Mouse (Mus musculus): Measurements from ENCODE around the gene Gpr132. TPM values are rescaled to one million over a fixed set of nuclear protein-coding genes. Genes with fewer than 3 reads are reported as not detected.

Gene Gpr132
- polyA plus RNA-seq, 1 experiment from 2014 or later: 0.11 TPM

DNA sequence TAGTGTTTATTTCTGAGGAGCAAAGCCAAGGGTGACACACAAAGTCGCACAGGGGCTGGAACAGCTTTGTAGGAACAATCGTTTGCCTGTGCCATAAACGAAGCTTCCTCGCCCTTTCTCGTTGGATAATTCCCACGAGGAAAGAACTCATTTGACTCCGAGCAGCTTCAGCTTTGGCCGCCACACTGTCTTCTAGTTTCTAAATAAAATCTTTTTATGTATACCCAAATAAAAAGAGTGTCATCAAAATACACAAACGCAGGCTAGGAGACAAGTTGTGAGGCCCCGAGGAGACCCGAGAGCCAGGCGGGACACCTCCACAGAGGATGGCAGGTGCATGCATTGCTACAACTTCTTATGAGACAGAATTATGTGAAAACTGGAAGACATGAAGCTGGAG lies 30.3 kb upstream of the Gpr132 start:
- H3K27ac ChIP-seq: no peak overlapping the region
- H3K27me3 ChIP-seq (ENCODE audit: insufficient read depth, poor library complexity, severe bottlenecking): peaks cover 36% of the 10 kb centered on the region
- no peak for DNase-seq (ENCODE audit: low spot score)
- no peaks in the 10 kb centered on the region for H3K36me3 ChIP-seq
- H3K4me1 ChIP-seq: peaks cover 20% of the 10 kb centered on the region
- peak overlapping the region; percentile 38; the same call in 1 of the 2 replicates for H3K4me3 ChIP-seq
- no peaks in the 10 kb centered on the region for H3K9me3 ChIP-seq
- 74% methylated on average over 12 of the region's 12 CpGs for WGBS

DNA sequence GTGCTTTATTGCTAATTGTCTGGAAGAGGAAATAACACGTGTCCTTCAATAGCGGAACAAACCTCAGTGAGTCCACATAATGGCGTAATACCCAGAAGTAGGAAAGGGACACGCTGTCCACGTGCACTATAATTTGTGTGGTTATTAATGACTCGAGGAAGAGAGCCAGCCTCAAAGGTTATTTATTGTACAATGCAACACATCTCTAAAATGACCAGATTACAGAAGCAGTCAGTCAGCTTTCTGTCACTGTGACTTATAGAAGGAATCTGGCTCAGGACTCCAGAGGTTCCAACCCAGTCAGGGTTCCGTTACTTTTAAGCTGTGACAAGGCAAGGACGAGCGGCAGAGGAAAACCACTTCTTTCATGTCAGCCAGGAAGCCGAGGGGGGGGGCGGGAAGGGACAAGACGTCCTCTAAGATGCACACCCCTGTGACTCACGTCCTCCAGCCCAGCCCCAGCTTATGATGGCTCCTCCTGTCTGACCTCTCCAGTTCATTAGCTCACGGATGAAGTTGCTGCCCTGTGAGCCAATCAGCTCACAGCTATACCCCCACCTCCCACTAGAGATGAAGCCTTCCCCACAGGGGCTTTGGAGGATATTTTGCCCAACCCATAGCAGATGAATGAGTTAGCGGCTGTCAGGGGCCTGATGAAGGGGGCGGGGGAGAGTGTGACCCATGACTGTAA lies 29.6 kb upstream of the Gpr132 start:
- no peaks in the 10 kb centered on the region for H3K9me3 ChIP-seq
- H3K27ac ChIP-seq: peak overlapping the region; percentile 47; the same call in 1 of the 2 replicates
- H3K27me3 ChIP-seq (ENCODE audit: insufficient read depth, poor library complexity, severe bottlenecking): peaks cover 38% of the 10 kb centered on the region
- no peak for DNase-seq (ENCODE audit: low spot score)
- peak overlapping the region; percentile 38; the same call in 1 of the 2 replicates for H3K4me3 ChIP-seq
- 33% methylated on average over 16 of the region's 16 CpGs for WGBS
- no peaks in the 10 kb centered on the region for H3K36me3 ChIP-seq
- H3K4me1 ChIP-seq: peaks cover 20% of the 10 kb centered on the region

DNA sequence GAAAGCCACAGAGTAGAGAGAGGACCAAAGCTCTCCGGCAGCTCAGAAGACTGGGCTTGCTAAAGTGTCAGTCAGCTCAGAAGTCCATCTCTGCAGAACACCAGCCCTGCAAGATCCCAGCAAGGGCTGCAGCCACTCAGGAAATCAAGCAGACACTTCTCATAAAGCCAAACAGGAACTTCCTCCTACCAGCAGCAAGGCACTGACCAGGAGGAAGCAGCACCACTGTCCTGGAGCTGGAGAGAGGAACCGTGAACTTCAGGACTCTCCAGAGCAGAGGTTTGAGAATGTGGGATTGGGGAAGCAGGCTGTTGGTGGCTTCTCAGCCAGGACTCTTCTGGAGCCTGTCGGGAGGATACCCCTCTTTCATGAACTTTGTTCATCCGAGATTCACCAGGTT lies 26.9 kb upstream of the Gpr132 start:
- H3K4me1 ChIP-seq: peaks cover 20% of the 10 kb centered on the region
- H3K27me3 ChIP-seq (ENCODE audit: insufficient read depth, poor library complexity, severe bottlenecking): peaks cover 34% of the 10 kb centered on the region
- no peak overlapping the region for H3K4me3 ChIP-seq
- no peaks in the 10 kb centered on the region for H3K36me3 ChIP-seq
- DNase-seq (ENCODE audit: low spot score): no peak
- 0 out of 2 replicates have a peak overlapping the region, but pooled peaks have one; percentile 37 for H3K27ac ChIP-seq
- WGBS: 51% methylated on average over 4 of the region's 4 CpGs
- H3K9me3 ChIP-seq: no peaks in the 10 kb centered on the region

DNA sequence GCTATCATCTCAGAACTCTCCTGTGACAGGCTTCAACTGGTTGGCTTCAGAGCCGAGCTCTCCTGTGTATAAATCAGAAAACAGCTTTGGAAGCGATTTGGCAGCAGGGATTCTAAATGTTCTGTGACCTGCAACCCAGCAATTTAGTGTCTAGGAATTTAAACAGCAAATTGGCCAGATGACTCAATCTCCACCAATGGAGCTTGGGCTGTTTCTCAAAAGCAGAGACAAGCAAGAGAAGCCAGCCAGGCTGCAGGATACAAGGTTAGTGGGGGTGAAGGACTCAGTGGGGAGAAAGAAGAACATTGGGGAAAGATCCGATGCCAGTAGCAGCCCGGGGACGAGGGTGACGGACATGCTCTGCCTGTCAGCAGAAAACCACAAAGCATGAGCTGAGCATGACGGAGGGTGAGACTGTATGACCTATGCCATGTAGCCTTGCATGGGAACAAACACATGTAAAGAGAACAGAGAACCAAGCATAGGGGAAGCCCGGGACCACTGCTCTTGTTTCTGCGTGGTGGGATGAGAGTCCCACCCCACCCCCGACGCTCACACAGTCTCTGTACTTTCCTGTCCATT lies 26.4 kb upstream of the Gpr132 start:
- H3K36me3 ChIP-seq: no peaks in the 10 kb centered on the region
- DNase-seq (ENCODE audit: low spot score): no peak
- peaks cover 34% of the 10 kb centered on the region for H3K27me3 ChIP-seq (ENCODE audit: insufficient read depth, poor library complexity, severe bottlenecking)
- H3K4me1 ChIP-seq: peaks cover 20% of the 10 kb centered on the region
- H3K27ac ChIP-seq: no peak overlapping the region
- no peaks in the 10 kb centered on the region for H3K9me3 ChIP-seq
- no peak overlapping the region for H3K4me3 ChIP-seq
- 71% methylated on average over 11 of the region's 11 CpGs for WGBS

DNA sequence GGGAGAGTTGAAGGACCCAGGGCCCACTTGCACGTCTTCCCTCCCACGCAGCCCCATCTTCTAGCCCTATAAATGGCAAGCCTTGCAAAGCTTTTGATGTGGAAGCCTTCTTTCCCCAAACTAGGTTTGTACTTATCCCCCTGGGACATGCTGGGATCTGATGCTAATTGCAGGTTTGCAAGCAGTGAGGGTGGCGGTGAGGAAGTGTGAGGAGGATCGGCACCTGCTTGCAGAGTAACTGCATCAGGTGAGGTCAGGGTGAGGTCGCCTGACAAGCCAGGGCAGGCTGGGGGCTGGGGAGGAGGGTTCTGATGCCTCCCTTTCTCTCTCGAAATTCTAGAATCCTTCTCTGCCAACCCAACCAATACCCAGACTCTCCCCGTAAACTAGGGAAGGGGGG lies 17.4 kb upstream of the Gpr132 start:
- Histone ChIP-seq H3K36me3 (no peaks in the 10 kb centered on the region), H3K27ac (no peak overlapping the region), H3K4me3 (no peak overlapping the region), H3K9me3 (no peaks in the 10 kb centered on the region), H3K4me1 (no peaks in the 10 kb centered on the region), H3K27me3 (ENCODE audit: insufficient read depth, poor library complexity, severe bottlenecking) (peaks cover 23% of the 10 kb centered on the region)
- WGBS: 60% methylated on average over 7 of the region's 7 CpGs
- no peak for DNase-seq (ENCODE audit: low spot score)

DNA sequence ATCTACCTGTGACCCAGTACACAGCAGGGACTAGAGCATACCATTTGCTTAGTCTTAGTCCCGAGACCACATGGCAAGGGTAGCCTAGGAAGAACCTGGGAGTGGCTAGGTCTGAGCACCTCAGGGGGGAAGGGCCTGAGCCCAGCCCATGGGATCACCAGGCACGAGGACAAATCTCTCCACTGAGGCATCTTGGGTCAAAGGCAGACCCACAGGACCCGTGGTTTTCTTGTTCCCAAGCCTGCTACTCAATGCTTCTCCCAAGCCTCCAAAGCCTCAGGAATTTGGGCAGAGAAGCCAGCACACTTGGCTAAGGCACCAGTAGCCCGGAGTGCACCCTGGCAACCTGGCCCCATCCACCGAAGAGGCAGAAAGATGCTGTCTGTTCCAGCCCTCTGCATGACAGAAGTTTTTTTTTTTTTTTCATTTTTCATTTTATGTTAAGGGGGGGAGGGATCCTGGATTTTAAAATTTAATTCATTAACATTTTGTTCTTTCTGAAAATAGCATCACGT lies 13.3 kb upstream of the Gpr132 start:
- no peaks in the 10 kb centered on the region for H3K36me3 ChIP-seq
- no peaks in the 10 kb centered on the region for H3K9me3 ChIP-seq
- peaks cover 64% of the 10 kb centered on the region for H3K27me3 ChIP-seq (ENCODE audit: insufficient read depth, poor library complexity, severe bottlenecking)
- H3K27ac ChIP-seq: no peak overlapping the region
- no peak for DNase-seq (ENCODE audit: low spot score)
- no peak overlapping the region for H3K4me3 ChIP-seq
- WGBS: 61% methylated on average over 6 of the region's 6 CpGs
- peaks cover 17% of the 10 kb centered on the region for H3K4me1 ChIP-seq

DNA sequence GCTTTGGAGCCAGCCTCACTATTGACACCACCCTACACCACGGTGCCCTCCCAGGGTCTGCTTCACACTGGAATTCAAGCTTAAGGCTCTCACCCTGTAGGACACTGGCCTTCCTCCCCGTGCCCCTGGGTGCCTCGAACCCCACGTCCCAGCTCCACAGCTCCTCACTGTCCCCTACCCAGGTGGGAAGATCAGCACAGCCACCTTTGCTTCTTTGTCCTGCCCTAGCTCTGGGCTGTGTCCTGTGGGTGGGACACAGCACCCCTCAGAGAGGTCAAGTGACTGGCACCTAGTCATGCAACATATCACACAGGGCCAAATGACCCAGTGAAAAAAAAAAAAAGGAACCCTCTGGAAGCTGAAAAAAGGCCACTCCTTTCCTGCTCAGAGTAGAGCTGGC lies 12.6 kb upstream of the Gpr132 start:
- H3K4me1 ChIP-seq: peaks cover 24% of the 10 kb centered on the region
- 76% methylated on average over 4 of the region's 4 CpGs for WGBS
- no peaks in the 10 kb centered on the region for H3K9me3 ChIP-seq
- DNase-seq (ENCODE audit: low spot score): no peak
- H3K27me3 ChIP-seq (ENCODE audit: insufficient read depth, poor library complexity, severe bottlenecking): peaks cover 70% of the 10 kb centered on the region
- no peak overlapping the region for H3K27ac ChIP-seq
- H3K4me3 ChIP-seq: no peak overlapping the region
- no peaks in the 10 kb centered on the region for H3K36me3 ChIP-seq

DNA sequence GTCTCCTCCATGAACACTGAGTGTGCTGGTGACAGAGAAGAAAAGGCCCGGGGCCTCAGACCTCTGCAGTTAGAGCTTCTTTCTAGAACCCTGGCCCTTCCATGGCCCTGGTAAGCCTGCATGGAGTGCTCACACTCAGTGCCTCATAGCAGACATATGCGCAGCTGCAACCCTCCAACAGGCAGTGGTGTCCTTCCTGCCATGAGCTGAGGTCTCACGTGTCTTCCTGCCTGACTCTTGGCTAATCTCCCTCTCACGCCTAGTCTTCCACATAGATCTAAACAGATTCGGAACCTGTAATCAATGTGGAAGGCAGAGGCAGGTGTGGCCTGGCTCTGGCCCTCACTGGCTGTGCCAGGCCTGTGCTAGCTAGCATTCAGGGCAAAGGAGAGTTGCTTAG lies 11.7 kb upstream of the Gpr132 start:
- peaks cover 70% of the 10 kb centered on the region for H3K27me3 ChIP-seq (ENCODE audit: insufficient read depth, poor library complexity, severe bottlenecking)
- no peak overlapping the region for H3K4me3 ChIP-seq
- no peaks in the 10 kb centered on the region for H3K36me3 ChIP-seq
- no peak for DNase-seq (ENCODE audit: low spot score)
- WGBS: 76% methylated on average over 5 of the region's 5 CpGs
- H3K9me3 ChIP-seq: no peaks in the 10 kb centered on the region
- peaks cover 25% of the 10 kb centered on the region for H3K4me1 ChIP-seq
- H3K27ac ChIP-seq: no peak overlapping the region

DNA sequence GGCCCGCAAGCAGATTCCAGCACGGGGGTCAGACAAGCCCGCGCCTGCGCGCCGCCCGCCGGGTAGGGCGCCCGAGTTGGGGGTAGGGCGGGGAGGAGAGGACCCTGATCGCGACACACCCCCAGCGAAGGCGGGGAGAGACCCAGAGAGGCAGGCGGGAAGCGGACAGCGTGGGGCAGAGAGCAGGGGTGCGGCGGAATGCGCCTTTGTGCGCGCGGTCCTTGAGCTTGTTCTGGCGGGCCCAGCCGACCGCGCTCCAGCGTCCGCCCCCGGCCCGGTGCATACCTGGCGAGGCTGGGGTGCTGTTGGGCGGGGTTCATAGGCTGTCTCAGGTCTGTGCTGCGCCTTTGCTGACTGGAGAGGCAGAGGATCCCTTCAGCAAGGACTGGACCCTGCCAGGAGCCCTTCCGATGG lies 9.6 kb upstream of the Gpr132 start:
- Histone ChIP-seq H3K27ac (peak overlapping the region; percentile 67), H3K4me3 (peak overlapping the region; percentile 62), H3K27me3 (ENCODE audit: insufficient read depth, poor library complexity, severe bottlenecking) (peaks cover 90% of the 10 kb centered on the region), H3K9me3 (no peaks in the 10 kb centered on the region), H3K36me3 (no peaks in the 10 kb centered on the region), H3K4me1 (peaks cover 31% of the 10 kb centered on the region)
- DNase-seq (ENCODE audit: low spot score): no peak
- WGBS: under 1% methylated on average over 37 of the region's 37 CpGs

DNA sequence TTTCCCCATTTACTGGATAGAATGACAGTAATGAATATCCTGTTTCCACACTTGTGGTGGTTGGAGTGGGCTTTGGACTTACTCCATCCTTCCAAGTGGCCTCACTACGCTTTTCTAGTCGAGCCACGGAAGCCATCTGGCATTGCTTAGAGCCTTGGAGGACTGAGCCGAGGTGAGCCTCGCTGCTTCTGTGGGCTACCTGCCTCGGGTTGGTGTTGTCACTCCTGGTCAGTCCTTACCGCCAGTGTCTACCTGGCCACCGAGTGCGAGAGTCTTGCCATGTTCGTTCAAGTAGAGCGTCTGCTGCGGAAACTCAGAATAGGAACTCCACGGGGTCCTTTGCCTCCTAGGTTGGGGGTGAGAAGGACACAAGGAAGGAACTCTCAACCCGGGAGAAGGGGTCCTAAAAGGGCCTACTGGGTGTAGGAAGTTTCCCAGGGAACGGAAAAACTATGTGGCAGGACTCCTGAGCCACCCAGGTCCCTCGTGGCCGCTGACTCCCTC lies 9.1 kb upstream of the Gpr132 start:
- H3K27me3 ChIP-seq (ENCODE audit: insufficient read depth, poor library complexity, severe bottlenecking): peaks cover 95% of the 10 kb centered on the region
- peaks cover 31% of the 10 kb centered on the region for H3K4me1 ChIP-seq
- H3K9me3 ChIP-seq: no peaks in the 10 kb centered on the region
- 6% methylated on average over 17 of the region's 17 CpGs for WGBS
- no peak for DNase-seq (ENCODE audit: low spot score)
- H3K27ac ChIP-seq: peak overlapping the region; percentile 67
- peak overlapping the region; percentile 62 for H3K4me3 ChIP-seq
- H3K36me3 ChIP-seq: no peaks in the 10 kb centered on the region

DNA sequence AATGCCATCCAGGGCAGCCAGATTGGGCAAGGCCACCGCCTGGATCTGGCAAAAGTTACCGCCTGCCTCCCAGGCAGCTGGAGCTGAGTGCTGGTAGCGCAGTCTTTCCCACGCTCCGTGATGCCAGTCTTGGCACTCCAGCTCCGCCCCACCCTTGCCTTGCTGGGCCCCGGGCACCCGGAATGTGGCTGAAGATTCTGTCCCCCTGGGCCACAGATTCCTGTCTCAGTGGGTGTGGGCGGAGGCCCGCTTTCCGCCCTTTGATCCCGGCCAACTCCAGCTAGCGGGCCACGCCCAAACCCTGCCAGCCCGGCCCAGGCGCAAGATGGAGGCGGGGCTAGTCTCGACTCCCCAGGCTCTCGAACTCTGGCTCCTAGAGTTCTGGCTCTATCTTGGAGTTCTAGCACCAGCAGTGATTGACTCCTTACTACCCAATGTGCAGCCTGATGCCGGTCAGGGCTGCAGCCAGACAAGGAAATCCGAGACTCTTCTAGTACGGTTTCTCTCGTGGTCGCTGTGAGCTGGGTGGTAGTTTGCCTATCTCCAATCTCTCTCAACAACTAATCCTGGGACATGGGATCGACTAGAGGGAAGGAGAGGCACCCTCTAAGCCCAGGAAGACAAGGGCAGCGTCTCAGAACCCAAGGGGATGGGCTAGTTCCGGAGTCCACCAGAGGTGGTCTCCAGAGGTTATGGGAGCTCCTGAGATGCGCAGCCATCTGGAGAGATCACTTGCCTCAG lies 8.5 kb upstream of the Gpr132 start:
- Histone ChIP-seq H3K27me3 (ENCODE audit: insufficient read depth, poor library complexity, severe bottlenecking) (peaks cover 100% of the 10 kb centered on the region), H3K9me3 (no peaks in the 10 kb centered on the region), H3K4me3 (peak overlapping the region; percentile 62), H3K4me1 (peaks cover 31% of the 10 kb centered on the region), H3K36me3 (no peaks in the 10 kb centered on the region), H3K27ac (0 out of 2 replicates have a peak overlapping the region, but pooled peaks have one; percentile 3)
- DNase-seq (ENCODE audit: low spot score): no peak
- 3% methylated on average over 28 of the region's 28 CpGs for WGBS

DNA sequence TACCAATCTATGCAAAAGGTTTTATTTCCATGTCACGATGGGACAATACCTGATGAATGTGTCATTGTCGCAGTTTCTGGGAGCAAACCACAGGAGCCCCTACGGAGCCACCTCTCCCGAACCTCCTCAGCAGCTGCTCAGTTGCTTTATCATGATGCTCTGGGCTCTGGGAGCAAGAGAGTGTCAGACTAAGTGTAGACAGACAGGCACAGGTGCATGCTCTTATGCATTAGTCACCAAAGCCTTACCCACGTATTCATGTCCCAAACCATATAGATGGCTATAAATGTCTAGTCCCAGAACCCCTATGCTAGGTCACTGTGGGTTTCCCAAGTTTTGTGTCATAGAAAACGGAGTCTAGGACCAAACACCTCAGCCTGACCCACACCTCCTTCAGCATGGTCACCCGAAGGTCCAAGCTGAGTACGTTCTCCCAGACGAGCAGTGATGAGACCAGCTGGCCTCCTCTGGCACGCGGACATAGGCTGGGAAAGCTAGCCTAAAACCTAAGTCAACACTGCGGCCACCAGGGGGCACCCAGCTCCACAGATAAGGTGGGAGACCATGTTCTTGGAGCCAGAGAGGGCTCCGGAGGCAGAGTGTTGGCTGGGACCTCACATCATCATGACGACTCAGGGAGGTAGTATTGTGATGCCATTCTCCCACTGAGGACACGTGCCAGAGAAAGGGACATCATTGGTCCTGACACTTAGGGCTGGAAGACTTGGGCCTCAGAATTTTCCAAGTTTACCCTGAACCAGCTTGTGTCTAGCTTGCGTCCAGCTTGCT lies 7.4 kb upstream of the Gpr132 start:
- no peaks in the 10 kb centered on the region for H3K36me3 ChIP-seq
- DNase-seq (ENCODE audit: low spot score): peak; percentile 93
- 0 out of 2 replicates have a peak overlapping the region, but pooled peaks have one; percentile 62 for H3K4me3 ChIP-seq
- no peaks in the 10 kb centered on the region for H3K9me3 ChIP-seq
- peaks cover 38% of the 10 kb centered on the region for H3K4me1 ChIP-seq
- 23% methylated on average over 16 of the region's 16 CpGs for WGBS
- H3K27me3 ChIP-seq (ENCODE audit: insufficient read depth, poor library complexity, severe bottlenecking): peaks cover 100% of the 10 kb centered on the region
- no peak overlapping the region for H3K27ac ChIP-seq
